Mouse (Mus musculus) heart, embryonic 15.5 days (tissue): ENCODE data around the gene Lsm7. TPM values are rescaled to one million over a fixed set of nuclear protein-coding genes. Genes with fewer than 3 reads are reported as not detected.
"Not testable (repeated sequence)": the region's sequence is repeated elsewhere in the genome, so short reads cannot be mapped to it uniquely, and the experiment has no call there.

ENCODE experiments used
- ATAC-seq: fragments of 200-750 bp; cut with Nextera tagmentation; replicated peaks from 2 replicates; pipeline ENCODE4 v1.8.0; 2017; ENCODE audit warnings: low read depth, moderate TSS enrichment; ENCODE audit not compliant: insufficient number of reproducible peaks, insufficient read depth, low FRiP score
- H3K27ac ChIP-seq: fragments of 300-500 bp; sonication (generic); 2 replicates; pipeline ENCODE4 v1.5.1; 2015; ENCODE audit warnings: mild to moderate bottlenecking, inconsistent platforms
- H3K27me3 ChIP-seq: fragments of 300-500 bp; sonication (generic); 2 replicates; pipeline ENCODE4 v1.6.1; 2015; ENCODE audit warnings: inconsistent platforms
- H3K36me3 ChIP-seq: fragments of 300-500 bp; sonication (generic); 2 replicates; pipeline ENCODE4 v1.6.1; 2015; ENCODE audit warnings: mild to moderate bottlenecking, inconsistent platforms
- H3K4me1 ChIP-seq: fragments of 300-500 bp; sonication (generic); replicated peaks from 2 replicates; pipeline ENCODE4 v1.6.1; 2015; ENCODE audit warnings: inconsistent platforms
- H3K4me2 ChIP-seq: fragments of 300-500 bp; sonication (generic); 2 replicates; pipeline ENCODE4 v1.6.1; 2015; ENCODE audit warnings: inconsistent platforms, mild to moderate bottlenecking, moderate library complexity
- H3K4me3 ChIP-seq: fragments of 300-500 bp; sonication (generic); 2 replicates; pipeline ENCODE4 v1.5.1; 2015; ENCODE audit warnings: mild to moderate bottlenecking, inconsistent platforms
- H3K9ac ChIP-seq: fragments of 300-500 bp; sonication (generic); 2 replicates; pipeline ENCODE4 v1.6.1; 2015; ENCODE audit warnings: mild to moderate bottlenecking, inconsistent platforms
- H3K9me3 ChIP-seq: fragments of 300-500 bp; sonication (generic); replicated peaks from 2 replicates; pipeline ENCODE4 v1.6.1; 2016; ENCODE audit warnings: inconsistent platforms
- WGBS: fragments of 180-500 bp; shearing (Covaris S2); methylation state at CpG from one replicate; pipeline ENCODE4 v1.1.7; 2015; ENCODE audit warnings: mixed read lengths; 5-methylcytosine and 5-hydroxymethylcytosine counted together
- polyA plus RNA-seq: library from polyadenylated mRNA; unstranded; fragments of >200 nt; fragmentation: Nextera tagmentation; extraction: Ambion mirVana; gene quantifications from 2 replicates; pipeline ENCODE4 v1.2.1, GENCODE M21; 2015

Lsm7 gene
- polyA plus RNA-seq, 1 experiment from 2014 or later = 154 TPM

DNA sequence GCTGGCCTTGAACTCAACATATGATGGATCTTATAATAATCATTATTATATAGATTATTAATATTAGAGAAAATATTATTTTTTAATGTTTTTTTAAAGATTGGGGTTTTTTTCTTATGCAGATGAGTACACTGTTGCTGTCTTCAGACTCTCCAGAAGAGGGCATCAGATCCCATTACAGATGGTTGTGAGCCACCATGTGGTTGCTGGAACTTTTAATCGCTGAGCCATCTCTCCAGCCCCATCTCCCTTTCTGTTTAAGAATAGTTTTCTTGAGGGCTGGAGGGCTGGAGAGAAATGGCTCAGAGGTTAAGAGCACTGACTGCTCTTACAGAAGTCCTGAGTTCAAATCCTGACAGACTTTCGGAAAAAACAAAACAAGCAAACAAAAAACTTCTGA, 33.0 kb downstream of the Lsm7 start:
- whole genome bisulfite sequencing = 38% methylated on average over 2 of the region's 2 CpGs
- H3K4me2 ChIP-seq = no peak overlapping the region
- no peak for ATAC-seq
- no peaks in the 10 kb centered on the region for H3K9me3 ChIP-seq
- no peaks in the 10 kb centered on the region for H3K36me3 ChIP-seq
- H3K27ac ChIP-seq = no peak overlapping the region
- no peak overlapping the region for H3K9ac ChIP-seq
- 0 out of 2 replicates have a peak, but pooled peaks cover 3% of the 10 kb centered on the region for H3K4me1 ChIP-seq
- H3K4me3 ChIP-seq = no peak overlapping the region
- no peaks in the 10 kb centered on the region for H3K27me3 ChIP-seq

- H3K27me3 ChIP-seq = no peaks in the 10 kb centered on the region
- no peaks in the 10 kb centered on the region for H3K4me1 ChIP-seq
- H3K4me3 ChIP-seq = no peak overlapping the region
- no peak overlapping the region for H3K4me2 ChIP-seq
- no peaks in the 10 kb centered on the region for H3K36me3 ChIP-seq
- no peak overlapping the region for H3K27ac ChIP-seq
- H3K9me3 ChIP-seq = no peaks in the 10 kb centered on the region
- no peak for ATAC-seq
- WGBS = 41% methylated on average over 3 of the region's 3 CpGs
- no peak overlapping the region for H3K9ac ChIP-seq
Observed at GRCm38 (mm10) chr10:80819406-80819805, 35.6 kb downstream of the Lsm7 start.

DNA sequence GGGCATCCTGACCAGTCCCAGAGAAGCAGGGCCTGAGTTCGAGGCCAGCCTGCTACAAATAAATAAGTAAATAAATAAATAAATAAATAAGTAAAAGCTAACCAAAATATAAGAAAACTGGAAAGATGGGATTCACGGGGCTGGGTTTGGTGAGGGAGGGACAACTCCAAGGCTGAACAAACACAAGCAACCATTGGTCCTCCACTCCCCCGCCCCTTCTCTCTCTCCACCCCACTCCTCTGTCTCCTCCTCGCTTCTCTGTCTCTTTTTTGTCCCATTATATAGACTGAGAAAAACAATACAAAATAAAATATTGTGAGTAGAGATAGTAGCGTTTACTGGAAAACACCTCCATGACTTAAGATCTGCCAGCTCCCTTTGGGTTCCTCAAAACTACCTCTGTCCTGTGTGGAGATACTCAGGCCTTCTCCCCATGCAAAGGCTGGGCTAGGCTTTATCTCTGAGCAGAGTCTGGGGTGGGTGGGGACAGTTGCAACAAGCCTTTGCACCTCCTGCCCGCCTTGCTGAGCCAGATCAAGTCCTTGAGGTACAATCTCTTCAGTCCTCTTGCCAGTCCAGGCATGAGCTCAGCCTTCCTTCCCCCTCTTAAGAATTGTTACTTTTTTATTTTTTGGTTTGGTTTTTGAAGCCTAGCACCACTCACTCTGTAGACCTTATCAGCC, 36.3 kb downstream of the Lsm7 start:
- Histone ChIP-seq H3K4me2 (no peak overlapping the region), H3K27ac (no peak overlapping the region), H3K36me3 (no peaks in the 10 kb centered on the region), H3K27me3 (no peaks in the 10 kb centered on the region), H3K9me3 (no peaks in the 10 kb centered on the region), H3K4me1 (no peaks in the 10 kb centered on the region), H3K4me3 (no peak overlapping the region), H3K9ac (no peak overlapping the region)
- no peak for ATAC-seq
- 56% methylated on average over 6 of the region's 6 CpGs for WGBS

DNA sequence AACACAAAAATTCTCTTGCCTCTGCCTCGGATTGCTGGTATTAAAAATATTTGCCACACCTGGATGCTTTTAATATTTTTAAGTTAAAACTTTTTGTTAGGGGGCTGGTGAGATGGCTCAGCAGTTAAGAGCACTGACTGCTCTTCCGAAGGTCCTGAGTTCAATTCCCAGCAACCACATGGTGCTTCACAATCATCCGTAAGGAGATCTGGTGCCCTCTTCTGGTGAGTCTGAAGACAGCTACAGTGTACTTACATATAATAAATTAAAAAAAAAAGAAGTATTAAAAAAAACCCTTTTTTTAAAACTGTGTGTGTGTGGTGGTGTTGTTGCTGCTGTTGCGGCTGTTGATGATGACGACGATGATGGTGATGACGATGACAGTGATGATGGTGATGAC, 37.1 kb downstream of the Lsm7 start:
- H3K36me3 ChIP-seq, H3K9ac ChIP-seq, H3K27ac ChIP-seq, H3K4me1 ChIP-seq, H3K4me2 ChIP-seq, H3K27me3 ChIP-seq, H3K4me3 ChIP-seq, H3K9me3 ChIP-seq, ATAC-seq: not testable (repeated sequence)
- WGBS = 82% methylated on average over 7 of the region's 7 CpGs

DNA sequence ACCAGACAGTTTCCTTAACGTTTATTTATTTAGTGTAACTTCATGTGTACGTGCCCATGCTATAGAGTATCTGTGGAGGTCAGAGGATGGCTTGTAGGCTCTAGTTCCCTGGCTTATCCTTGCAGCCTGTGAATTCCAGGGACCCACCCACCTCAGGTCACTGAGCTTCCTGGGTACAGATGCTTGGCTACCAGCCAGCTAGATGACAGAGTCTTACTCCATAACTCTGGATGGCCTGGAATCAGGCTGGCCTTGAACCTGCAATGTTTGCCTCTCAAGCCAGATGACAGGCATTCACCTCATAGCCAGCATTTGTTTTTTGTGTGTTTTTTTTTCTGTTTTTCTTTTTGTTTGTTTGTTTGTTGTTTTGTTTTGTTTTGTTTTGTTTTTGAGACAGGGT, 37.8 kb downstream of the Lsm7 start:
- Histone ChIP-seq H3K27ac (no peak overlapping the region), H3K36me3 (no peaks in the 10 kb centered on the region), H3K4me3 (no peak overlapping the region), H3K27me3 (no peaks in the 10 kb centered on the region), H3K4me2 (no peak overlapping the region), H3K9me3 (no peaks in the 10 kb centered on the region), H3K9ac (no peak overlapping the region), H3K4me1 (peaks cover 6% of the 10 kb centered on the region)
- no peak for ATAC-seq
- 64% methylated on average over 2 of the region's 2 CpGs for WGBS

DNA sequence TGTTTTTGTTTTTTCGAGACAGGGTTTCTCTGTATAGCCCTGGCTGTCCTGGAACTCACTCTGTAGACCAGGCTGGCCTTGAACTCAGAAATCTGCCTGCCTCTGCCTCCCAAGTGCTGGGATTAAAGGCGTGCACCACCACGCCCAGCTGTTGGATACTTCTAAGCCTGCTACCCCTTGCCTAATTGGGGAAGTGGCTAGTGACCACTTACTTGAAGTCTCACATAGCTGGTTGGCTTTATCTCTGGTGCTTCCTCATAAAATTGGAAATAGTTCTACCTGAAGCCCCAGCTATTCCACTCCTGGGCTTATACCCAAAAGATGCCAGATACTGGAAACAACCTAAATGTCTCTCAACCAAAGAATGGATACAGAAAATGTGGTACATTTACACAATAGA, 38.7 kb downstream of the Lsm7 start:
- WGBS = 83% methylated on average over 3 of the region's 3 CpGs
- H3K9me3 ChIP-seq, H3K9ac ChIP-seq, ATAC-seq, H3K4me1 ChIP-seq, H3K4me3 ChIP-seq, H3K27me3 ChIP-seq, H3K27ac ChIP-seq, H3K36me3 ChIP-seq, H3K4me2 ChIP-seq: not testable (repeated sequence)

- no peak overlapping the region for H3K4me2 ChIP-seq
- H3K27me3 ChIP-seq = 0 out of 2 replicates have a peak, but pooled peaks cover 2% of the 10 kb centered on the region
- H3K4me1 ChIP-seq = peaks cover 14% of the 10 kb centered on the region
- no peaks in the 10 kb centered on the region for H3K9me3 ChIP-seq
- 61% methylated on average over 7 of the region's 7 CpGs for WGBS
- no peak overlapping the region for H3K27ac ChIP-seq
- H3K36me3 ChIP-seq = no peaks in the 10 kb centered on the region
- H3K4me3 ChIP-seq = no peak overlapping the region
- H3K9ac ChIP-seq = no peak overlapping the region
- no peak for ATAC-seq
Observed at GRCm38 (mm10) chr10:80814800-80815199, 40.2 kb downstream of the Lsm7 start.

- Histone ChIP-seq H3K4me3 (no peak within 1 kb of the TSS), H3K27ac (no peak within 1 kb of the TSS), H3K9me3 (no peaks in the 10 kb centered on the region), H3K4me2 (no peak within 1 kb of the TSS), H3K4me1 (peaks cover 26% of the 10 kb centered on the region), H3K36me3 (no peaks in the 10 kb centered on the region), H3K27me3 (peaks cover 5% of the 10 kb centered on the region; the same call in 1 of the 2 replicates), H3K9ac (no peak within 1 kb of the TSS)
- 66% methylated on average over 4 of the region's 4 CpGs for WGBS
- no peak for ATAC-seq
Observed at GRCm38 (mm10) chr10:80813366-80813765, 41.6 kb downstream of the Lsm7 start, which contains the start of gene Jsrp1. Gene Jsrp1 (minus strand): TSS chr10:80813498.

GRCm38 (mm10) chr10:80812391-80813041, 42.5 kb downstream of the Lsm7 start:
- Histone ChIP-seq H3K4me1 (peaks cover 35% of the 10 kb centered on the region), H3K4me3 (no peak overlapping the region), H3K4me2 (no peak overlapping the region), H3K27me3 (peaks cover 5% of the 10 kb centered on the region; the same call in 1 of the 2 replicates), H3K27ac (no peak overlapping the region), H3K9ac (no peak overlapping the region), H3K9me3 (no peaks in the 10 kb centered on the region), H3K36me3 (no peaks in the 10 kb centered on the region)
- ATAC-seq = no peak
- 29% methylated on average over 5 of the region's 5 CpGs for WGBS

- no peaks in the 10 kb centered on the region for H3K9me3 ChIP-seq
- H3K27me3 ChIP-seq = peaks cover 5% of the 10 kb centered on the region; the same call in 1 of the 2 replicates
- WGBS = 6% methylated on average over 20 of the region's 20 CpGs
- H3K36me3 ChIP-seq = no peaks in the 10 kb centered on the region
- peaks cover 54% of the 10 kb centered on the region for H3K4me1 ChIP-seq
- peak overlapping the region; percentile 58 for H3K4me2 ChIP-seq
- ATAC-seq = 0 out of 2 replicates have a peak, but pooled peaks have one; percentile 10
- H3K27ac ChIP-seq = peak overlapping the region; percentile 8; the same call in 1 of the 2 replicates
- peak overlapping the region; percentile 25; the same call in 1 of the 2 replicates for H3K9ac ChIP-seq
- H3K4me3 ChIP-seq = peak overlapping the region; percentile 30
Observed at GRCm38 (mm10) chr10:80810084-80810483, 44.9 kb downstream of the Lsm7 start.

GRCm38 (mm10) chr10:80808985-80809632, 45.9 kb downstream of the Lsm7 start:
- Histone ChIP-seq H3K4me2 (peak overlapping the region; percentile 93), H3K27me3 (peaks cover 5% of the 10 kb centered on the region; the same call in 1 of the 2 replicates), H3K4me1 (peaks cover 63% of the 10 kb centered on the region), H3K4me3 (peak overlapping the region; percentile 32), H3K9ac (peak overlapping the region; percentile 53), H3K9me3 (no peaks in the 10 kb centered on the region), H3K36me3 (peaks cover 5% of the 10 kb centered on the region), H3K27ac (peak overlapping the region; percentile 19; the same call in 1 of the 2 replicates)
- WGBS = 9% methylated on average over 18 of the region's 18 CpGs
- ATAC-seq = no peak
